Mouse (Mus musculus) embryonic fibroblast, embryonic 13.5 days (primary cell): ENCODE measurements at regions not wholly inside any gene's neighbourhood (a gene's known extent, or its start where the extent isn't known, plus 50 kb on each side); places are given as distances from the start of the nearest gene placed in this dataset.

Source experiments
- H3K27ac ChIP-seq: 2 replicates; pipeline ENCODE4 v1.5.1; 2012; ENCODE audit warnings: low read length, control low read depth, inconsistent platforms; ENCODE audit not compliant: insufficient read depth
- H3K4me1 ChIP-seq: 2 replicates; pipeline ENCODE4 v1.6.1; 2011; ENCODE audit warnings: low read length; ENCODE audit not compliant: control insufficient read depth, insufficient read depth
- H3K4me3 ChIP-seq: 2 replicates; pipeline ENCODE4 v1.5.1; 2011; ENCODE audit warnings: mild to moderate bottlenecking, control low read depth, low read length; ENCODE audit not compliant: insufficient read depth
- CTCF ChIP-seq: IDR thresholded peaks from 2 replicates; pipeline ENCODE4 v1.5.1; 2011; ENCODE audit warnings: mild to moderate bottlenecking, control low read depth, low read length, moderate library complexity, borderline replicate concordance; ENCODE audit not compliant: insufficient read depth
- POLR2A ChIP-seq: IDR thresholded peaks from 2 replicates; pipeline ENCODE4 v1.6.1; 2011; ENCODE audit warnings: low read depth, mild to moderate bottlenecking, control low read depth, low read length, moderate library complexity

DNA sequence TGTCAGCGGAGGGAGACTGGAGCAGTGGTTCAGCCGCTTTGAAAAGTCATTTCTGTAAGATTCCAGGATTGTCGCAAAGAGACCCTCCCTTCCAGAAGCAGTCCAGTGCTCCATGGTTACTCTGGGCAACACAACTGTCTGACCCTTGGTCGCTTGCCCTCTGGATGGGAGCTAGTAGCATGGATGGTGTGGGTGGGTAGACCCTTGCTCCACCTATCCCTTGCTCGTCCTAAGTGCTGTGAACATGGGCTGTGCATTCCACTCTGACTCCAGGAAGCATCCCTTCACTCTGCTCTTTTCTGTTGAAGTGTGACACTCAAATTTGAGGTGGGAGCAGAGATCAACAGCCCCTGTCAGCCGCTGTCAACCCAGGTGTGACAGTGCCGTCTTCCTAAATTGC lies 64.8 kb upstream of the A230072I06Rik start:
- H3K27ac ChIP-seq, result no peak overlapping the region
- no peaks in the 10 kb centered on the region for H3K4me1 ChIP-seq
- TF ChIP-seq POLR2A (no peak), CTCF (no peak)
- H3K4me3 ChIP-seq, result no peak overlapping the region

DNA sequence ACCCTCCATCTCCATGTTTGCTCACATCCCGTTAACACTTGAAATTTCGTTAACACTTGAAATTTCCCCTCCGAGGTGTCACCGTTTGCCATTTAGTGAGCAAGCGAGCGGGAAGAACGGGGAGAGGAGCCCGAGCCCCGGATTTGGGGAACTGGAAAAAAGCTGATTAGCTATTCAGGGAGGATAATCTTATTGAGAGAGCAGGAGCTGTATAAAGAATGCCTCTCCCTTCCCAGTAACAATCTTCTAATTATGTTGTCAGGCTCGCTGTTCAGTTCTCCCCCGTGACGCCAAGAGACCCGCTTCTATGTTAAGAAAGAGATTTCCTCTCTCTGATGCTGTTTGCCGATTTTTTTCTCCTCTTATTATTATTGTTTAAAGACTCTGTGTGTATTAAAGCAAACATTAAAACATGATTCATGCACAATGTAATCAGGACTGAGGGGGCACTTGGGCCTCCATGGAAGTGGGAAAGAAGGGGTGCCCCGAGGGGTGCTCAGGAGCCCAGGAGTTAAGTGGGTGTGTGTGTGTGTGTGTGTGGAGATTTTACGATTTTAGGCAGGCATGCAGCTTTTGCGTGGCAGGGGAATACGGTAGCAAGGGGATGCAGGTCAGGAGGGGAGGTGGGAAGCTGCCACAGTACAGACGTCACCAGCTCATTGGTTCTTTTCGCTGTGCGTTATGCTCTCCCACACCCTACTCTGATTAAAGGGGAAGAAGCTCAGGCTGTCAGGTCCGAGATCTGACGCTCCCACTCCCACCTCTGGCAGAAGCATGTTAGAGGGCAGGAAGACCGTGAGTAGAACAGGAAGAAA lies 64.2 kb upstream of the A230072I06Rik start:
- no peaks in the 10 kb centered on the region for H3K4me1 ChIP-seq
- H3K4me3 ChIP-seq, result no peak overlapping the region
- H3K27ac ChIP-seq, result no peak overlapping the region
- no peak for TF ChIP-seq POLR2A
- no peak for TF ChIP-seq CTCF

DNA sequence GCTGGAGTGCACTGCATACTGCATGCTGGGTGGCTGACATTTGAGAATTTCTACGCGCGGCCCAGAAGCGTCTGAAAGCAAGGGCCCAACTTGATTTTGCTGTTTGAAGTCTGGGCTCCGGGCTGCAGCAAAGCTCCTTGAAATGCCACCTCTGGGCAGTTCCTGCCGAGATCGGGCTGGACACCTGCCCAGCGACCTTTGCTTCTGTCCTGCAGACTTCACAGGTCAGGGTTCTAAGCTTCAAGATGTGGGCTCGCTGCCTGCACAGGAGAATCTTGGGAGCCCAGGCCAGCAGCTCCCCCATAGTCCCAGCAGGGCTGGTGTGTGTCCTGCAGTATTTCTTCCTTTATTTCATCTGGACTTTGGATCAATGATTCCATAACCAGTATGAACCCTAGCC lies 57.1 kb upstream of the A230072I06Rik start:
- Histone ChIP-seq H3K4me1 (no peaks in the 10 kb centered on the region), H3K4me3 (no peak overlapping the region)
- TF ChIP-seq CTCF (no peak), POLR2A (no peak)

DNA sequence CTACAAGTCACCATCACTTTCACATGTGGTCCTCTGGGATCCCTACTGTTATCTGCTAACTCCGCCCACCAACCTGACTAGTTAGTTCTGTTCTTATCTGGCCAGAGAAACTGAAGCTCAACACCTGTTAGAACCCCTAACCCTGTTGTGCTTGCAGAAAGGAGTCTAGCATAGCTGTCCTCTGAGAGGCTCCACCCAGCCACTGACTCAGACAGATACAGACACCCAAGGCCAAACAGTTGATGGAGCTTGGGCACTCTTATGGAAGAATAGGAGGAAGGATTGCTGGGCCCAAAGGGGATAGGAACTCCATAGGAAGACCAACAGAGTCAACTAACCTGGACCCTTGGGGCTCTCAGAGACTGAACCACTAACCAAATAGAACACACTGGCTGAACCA lies 55.2 kb upstream of the A230072I06Rik start:
- Histone ChIP-seq H3K4me1 (no peaks in the 10 kb centered on the region), H3K4me3 (no peak overlapping the region), H3K27ac (no peak overlapping the region)
- TF ChIP-seq CTCF (no peak), POLR2A (no peak)

More for the DNA sequence above, 57.1 kb upstream of the A230072I06Rik start:
- H3K27ac ChIP-seq, result no peak overlapping the region
